Mouse (Mus musculus): ENCODE results near the gene Wscd1.

DNA sequence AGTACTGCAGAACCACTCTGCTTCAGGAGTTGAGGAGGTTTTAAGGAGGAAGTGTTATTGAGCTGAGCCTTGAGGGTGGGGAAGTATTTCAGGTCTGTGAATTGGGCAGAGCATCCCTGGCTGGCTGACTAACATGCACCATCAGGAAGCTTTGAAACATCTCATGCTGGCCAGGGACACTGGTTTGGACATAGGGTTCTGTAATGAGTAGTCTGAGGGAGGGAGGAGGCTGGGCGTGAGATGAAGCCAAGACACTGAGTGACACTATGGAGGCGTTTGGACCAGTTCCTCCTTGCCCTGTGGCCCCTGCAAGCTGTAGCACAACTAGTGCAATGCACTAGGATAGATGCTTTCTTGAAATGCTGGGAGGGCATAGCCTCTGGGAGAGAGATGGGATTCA is 5.4 kb downstream of the Wscd1 start:
- TF ChIP-seq CTCF (IDR thresholded peaks at IDR 0.05; ENCODE audit: low read depth) (no peak), EP300 (IDR thresholded peaks at IDR 0.05; ENCODE audit: low read depth) (no peak)
